Mouse (Mus musculus) spleen, adult 12 weeks (tissue): ENCODE measurements around the gene Mgat4a.

Experiments used
- DNase-seq: peaks from one replicate; pipeline ENCODE4 v3.0.0; 2022; ENCODE audit warnings: low spot score

Gene Mgat4a

DNA sequence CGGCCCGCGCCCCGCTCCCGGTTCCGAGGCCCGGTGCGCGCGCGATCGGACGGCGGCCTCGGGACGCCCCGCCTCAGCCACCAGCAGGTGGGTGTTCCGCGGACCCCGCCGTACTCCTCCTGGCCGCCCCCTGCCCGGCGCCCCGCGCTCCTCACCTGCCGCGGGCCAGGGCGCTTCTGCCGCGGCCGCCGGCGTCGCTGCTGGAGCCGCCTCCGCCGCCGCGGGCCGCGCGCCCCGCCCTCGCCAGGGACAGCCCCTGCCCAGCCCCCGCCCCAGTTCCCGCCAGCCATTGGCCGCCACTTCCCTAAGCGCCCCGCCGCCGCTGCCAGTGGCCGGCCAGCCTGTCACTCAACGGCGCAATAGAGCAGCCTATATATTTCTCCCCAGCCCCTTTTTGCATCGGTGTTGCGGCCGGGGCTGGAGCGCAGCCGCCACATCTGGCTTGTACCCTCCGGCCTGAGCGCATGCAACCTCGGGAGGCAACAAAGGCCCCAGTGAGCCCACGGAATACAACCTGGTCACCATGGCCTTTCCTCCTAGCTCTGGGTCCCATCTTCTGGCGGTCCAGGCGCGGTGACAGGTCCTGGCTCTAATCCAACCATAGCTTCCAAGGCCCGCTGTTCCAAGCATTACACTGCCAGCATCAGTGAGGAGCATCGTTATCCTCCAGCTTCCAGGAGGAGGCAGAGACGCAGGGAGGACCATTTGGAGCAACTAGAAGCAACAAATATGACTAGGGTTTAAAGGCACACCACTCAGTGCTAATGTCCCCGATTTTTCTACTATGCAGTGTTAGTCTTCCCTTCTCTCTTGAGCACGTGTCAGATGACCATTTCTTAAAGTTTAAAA, at the start of gene Mgat4a:
Gene Mgat4a (minus strand): TSS at position 207 of the 849 bp plus-strand sequence.
- peak; percentile 70 for DNase-seq

DNA sequence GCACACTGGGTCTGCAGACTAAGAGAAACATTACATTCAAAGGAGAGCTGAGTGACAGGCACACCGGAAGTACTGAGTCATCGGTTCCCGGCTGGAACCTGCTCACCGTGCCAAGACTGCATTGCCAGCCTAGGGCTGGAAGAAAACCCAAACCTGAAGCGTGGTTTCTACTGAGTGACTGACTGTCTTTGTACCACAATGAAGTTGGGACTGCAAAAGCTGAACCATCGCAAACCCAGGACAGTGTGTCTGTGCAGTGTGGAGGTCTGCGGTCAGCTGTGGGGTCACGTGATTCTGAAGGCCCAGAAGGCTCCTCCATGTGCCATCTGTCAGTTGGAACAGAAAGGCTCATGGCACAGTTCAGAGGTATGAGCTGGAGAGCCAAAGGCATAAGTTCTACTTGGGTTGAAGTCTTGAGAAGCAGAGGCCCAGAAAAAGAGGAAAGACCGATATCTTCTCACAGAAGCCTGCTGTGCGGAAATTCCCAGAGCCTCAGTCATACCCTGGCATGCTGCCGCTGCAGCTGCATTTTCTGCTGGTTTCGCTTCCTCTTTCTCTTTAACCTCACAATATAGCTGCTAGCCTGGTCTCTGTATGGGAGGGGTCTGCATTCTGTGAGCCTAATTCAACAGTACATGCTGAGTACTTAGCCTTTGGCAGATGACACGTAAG, 45.1 kb upstream of the Mgat4a start:
- peak; percentile 34 for DNase-seq

DNA sequence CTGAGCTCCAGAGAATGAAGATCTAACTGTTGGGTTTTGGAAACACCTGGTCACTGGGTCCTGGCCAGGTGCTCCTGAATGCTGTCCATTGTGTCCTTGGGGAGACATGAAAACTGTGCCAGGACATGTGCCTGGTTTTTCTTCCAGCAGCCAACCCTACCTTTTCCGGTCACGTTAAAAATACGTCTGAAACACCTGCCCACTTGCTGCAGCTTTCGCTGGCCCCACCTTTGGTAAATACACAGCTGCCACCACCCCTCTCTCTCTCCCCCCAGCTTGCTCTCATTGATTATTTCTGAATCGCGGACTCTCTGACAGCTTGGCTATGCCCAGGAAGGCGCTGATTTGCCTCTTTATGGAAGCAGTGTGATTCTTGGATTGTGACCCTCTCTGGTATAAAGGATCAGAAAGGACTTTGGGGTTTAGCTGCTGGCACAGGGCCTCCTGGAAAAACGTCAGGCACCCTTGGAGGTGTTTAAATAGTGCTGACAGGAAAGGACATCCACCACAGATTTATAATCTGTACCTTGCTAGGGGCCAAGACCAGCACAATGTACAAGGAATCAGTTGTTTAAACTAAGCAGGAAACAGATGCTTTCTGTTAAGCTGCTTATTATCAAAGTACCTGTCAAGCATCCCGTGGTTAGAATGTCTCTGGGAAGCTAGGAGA, 43.1 kb upstream of the Mgat4a start:
- no peak for DNase-seq

DNA sequence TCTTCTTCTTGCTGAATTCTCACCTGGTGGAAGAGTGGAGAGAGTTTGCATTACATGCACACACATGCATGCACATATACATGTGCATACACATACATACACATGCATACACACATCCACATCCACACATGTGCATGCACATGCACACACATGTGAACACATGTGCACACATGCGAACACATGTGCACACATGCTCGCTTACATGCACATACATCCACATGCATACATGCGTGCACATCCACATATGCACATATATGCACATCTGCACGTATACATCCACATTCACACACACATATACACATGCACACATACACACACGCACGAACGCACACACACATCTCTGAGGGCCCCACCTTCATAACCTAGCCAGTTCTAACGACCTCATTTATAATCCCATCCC, 42.4 kb upstream of the Mgat4a start:
- no peak for DNase-seq

DNA sequence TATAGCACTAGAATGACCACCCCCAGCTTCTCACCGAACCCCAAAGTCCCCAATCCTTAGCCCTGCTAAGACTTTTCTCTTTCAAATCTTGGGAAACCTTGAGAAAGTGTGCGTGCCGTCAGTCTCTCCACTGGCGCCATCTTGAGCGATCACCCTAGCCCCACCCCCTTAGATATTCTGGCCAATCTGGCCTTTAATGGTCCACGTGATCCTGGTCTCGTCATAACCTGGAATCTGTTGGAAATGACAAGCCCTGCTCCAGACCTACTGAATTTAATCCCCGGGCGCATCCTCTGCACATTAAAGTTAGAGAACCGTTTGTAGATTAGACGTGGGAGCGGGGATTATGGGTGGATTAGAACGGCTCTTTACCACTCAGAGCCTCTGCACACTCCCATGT, 38.9 kb upstream of the Mgat4a start:
- no peak for DNase-seq

DNA sequence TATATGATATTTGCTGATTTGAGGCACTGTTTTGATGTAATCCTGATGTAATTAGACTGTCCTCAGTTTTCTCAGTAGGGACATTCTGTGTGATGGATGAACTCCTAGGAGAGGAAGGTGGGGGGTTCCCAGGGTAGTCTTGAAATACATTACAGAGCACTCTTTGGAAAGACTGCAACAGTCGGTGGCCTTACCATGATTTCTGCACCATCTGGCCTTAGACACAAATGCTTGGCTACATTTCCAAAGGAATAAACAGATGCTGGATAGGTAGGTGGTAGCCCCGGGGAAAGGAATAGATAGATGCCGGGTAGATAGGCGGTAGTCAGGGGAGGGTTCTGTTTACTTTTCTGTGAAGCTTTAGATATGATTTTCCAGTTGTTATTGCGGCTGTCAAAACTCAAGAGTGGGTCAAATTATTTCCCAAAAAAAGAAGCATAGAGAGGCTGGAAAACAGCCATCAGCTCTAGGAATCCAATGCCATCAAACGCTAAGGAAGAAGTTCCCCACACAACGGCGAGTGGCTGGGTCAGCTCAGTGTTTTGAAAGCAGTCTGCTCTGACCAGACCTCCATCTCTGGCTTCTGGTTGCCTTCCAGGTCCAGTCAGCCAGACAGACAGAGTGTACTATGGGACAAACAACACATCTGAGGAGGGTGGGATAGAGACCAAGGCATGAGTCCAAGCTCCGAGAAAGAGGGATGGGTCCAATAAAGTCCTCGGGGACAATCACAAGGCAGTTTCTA, 31.9 kb upstream of the Mgat4a start:
- no peak for DNase-seq

DNA sequence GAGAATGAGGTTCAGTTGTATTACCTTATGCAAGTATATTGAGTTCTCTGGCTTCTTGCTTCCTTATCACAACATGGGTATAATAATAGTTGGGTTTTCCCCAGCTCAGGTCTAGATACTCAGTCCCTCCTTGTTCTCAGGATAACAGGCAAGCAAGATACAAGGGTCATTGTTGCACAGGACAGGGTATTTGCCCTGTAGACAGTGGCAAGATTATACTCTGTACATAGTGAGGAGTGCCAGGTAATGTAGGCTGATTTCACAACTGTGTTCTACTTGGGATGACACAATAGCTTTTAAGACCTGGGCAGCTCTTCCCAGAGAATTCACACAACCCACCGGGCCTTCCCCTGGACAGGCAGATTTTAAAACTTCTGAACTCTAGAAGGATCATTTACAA, 27.6 kb upstream of the Mgat4a start:
- no peak for DNase-seq

DNA sequence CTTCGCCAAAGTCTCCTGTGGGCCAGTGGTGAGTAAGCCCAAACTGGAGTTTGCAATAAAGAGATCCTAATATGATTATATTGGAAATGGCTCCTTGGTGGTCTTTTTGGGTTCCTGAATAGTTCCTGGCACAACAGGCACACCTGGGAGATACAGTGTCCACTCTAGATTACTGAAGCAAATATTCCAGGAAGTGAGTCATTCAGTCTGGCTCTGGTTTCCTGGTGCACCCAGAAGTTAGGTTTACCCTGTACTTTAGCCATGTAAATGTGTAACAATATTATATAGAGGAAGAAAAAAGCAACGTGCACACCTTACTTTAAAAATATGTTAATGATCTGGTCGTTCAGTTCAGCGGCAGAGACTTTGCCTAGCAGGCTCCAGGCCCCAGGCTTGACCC, 25.9 kb upstream of the Mgat4a start:
- no peak for DNase-seq

DNA sequence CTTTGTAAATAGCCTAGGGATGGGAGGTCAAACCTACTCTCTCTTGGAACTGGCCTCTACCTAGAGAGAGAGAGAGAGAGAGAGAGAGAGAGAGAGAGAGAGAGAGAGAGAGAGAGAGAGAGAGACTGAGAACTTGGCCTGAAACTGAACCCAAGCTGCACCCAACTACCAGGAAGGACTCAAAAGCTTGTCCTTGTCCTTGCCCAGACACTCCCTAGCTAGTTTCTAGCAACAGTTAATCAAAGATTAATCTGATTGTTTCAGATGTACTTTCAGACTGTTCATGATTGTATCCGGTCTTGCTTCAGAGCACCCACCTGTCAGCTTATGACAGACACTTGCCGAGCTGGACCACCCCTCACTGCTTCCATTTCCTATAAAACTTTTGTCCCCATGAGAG, 25.5 kb upstream of the Mgat4a start:
- no peak for DNase-seq

DNA sequence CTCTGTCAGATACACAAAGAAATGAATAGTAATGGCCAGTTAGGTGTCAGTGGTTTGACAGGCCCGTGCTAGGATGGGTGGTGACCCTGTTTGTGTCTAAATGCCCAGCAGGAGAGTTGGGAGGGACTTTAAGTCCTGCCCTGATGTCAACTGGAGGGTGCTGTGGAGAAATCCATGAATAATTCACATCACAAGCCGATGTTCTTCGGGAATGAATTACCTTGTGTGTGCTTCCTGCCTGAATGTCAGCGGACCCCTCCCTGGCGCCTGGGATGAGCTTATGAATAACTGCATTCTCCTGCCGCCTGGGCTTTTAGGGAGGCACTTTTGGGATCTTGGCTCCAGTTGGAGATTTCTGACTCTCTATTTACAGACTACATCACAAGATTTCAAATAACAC, 24.6 kb upstream of the Mgat4a start:
- no peak for DNase-seq

DNA sequence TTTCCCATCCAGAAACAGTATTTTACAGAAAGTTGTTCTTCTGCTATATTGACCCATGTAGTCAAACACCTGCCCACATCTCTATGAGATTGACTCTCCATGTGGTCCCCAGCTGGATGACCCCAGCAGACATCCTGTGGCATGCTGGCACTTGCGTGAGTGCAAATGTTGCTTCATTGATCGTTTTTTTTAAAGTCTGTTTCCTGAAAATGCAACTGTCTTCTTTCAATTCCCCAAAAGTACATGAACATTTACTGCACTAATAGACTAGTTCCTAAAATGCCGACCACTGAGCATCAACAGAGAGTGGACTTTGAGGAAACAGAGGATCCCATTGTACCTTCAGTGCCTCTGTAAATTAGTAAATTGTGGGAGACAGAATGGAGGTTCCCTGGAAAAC, 21.1 kb upstream of the Mgat4a start:
- DNase-seq = no peak

DNA sequence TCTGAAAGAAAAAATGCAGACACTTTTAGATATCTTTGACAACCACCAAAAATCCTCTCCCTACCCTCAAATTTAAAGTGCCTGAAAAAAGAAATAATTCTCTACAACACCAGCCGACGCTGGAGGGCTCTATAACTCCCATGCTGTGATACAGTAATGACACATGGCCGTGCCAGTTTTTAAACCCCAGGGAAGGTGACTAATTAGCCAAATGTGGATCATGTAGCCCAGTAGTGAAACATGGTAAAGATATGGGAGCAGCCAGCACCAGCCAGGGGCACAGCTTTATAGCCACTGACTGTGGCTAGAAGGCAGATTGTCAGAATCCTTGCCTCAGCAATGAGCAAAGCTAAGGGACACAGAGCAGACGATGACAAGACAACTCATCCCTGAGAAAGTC, 19.5 kb upstream of the Mgat4a start:
- no peak for DNase-seq

DNA sequence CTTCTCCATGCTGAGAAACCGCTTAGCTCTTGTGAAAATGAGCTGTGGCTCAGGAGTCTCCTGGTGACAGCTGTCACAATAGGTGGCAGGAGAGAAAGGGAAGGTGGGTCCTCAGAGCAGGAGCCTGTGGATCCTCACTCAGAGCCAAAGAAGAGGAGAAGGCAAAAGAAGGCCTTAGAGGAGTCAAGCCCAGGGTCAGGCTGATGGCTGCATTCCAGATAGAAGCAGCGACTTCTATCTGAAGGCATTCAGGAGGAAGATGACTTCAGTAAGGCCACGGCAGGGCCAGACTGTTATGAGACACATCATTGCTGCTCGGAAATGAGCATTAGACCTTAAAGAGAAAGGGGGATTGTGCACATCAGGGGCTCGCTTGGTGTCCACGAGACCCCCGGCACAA, 11.2 kb upstream of the Mgat4a start:
- DNase-seq = no peak

DNA sequence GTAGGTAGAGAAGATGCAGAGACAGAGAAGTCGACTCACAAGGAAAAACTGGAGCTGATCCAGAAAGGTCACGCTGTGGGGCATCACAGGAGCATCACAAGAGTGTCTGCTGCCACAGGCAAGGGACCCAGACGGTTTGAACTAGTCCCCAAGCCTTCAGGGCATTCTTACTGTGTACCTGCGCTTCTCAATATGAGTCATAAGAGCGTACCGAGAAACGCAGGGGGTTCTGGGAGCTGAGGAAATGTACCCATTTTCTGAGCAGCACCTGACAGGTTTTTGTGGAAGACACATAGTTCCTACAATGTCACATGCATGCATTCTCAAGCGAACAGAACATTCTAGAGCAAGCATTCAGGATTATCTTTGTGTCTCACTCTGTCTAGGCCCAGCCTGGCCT, 8.7 kb upstream of the Mgat4a start:
- DNase-seq = no peak

DNA sequence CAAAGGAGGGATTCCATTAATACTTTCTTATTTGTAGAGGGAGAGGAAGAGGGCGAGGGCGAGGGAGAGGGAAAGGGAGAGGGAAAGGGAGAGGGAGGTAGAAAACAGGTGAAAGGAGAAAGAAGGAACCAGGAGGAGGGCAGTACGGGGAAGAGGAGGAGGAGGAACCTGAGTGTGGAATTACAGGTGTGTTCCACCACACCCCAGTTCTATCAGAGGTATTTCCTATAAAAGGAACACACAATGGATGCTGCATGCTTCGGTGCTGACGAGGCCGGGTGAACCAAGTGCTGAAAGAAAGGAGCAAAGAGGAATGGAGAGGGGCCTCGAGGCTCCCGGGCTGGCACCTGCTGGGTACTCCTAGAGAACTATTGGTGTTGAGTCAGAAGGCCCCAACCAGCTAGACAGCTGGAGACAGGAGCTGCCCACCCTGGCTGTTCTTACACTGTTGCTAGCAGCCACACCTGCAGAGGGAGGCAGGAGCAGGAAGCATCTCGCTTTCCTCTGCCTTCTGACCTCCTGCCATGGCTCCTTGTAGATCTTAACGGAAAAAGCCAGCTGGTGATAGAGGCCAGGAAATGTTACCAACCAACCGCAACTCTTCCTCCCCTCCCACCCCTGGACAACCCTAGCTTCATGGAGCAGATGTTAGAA, 5.7 kb upstream of the Mgat4a start:
- DNase-seq = no peak

DNA sequence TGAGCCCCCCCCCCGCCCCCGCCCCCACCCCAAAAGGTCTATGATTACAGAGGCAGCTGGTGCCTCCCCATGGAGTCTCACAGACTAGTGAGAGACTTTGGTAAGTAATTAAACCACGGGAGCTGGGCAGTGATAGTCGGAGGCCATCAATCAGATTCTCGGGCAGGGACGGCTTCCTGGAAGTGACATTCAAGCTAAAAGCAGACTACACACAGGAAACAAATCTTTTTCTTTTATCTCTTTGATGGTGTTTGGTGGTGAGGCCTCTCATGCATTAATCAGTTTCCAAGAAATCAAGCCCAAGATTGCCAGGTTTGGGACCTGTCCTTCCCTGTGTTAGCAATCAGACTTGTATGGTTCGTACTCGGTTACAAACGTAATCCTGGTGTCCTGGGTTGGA, 3.4 kb upstream of the Mgat4a start:
- DNase-seq = no peak

DNA sequence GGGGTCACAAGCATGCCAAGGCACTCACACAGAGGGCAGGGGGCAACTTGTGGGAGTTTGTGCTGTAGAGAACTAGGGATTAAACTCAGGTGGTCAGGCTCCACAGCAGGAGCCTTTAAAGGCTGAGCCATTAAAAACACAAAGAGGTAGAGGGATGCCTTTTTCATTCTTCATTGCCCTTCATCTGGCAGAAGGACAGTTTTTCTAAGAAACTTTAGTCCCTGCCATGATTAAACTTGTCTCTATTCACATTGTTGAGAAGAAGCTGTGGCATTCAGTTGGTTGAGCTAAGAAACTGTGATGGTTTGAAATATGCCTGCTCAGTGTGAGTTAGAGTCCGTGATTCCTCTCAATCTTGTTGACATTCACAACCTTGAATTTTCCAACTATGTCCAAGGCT, 2.2 kb upstream of the Mgat4a start:
- no peak for DNase-seq

DNA sequence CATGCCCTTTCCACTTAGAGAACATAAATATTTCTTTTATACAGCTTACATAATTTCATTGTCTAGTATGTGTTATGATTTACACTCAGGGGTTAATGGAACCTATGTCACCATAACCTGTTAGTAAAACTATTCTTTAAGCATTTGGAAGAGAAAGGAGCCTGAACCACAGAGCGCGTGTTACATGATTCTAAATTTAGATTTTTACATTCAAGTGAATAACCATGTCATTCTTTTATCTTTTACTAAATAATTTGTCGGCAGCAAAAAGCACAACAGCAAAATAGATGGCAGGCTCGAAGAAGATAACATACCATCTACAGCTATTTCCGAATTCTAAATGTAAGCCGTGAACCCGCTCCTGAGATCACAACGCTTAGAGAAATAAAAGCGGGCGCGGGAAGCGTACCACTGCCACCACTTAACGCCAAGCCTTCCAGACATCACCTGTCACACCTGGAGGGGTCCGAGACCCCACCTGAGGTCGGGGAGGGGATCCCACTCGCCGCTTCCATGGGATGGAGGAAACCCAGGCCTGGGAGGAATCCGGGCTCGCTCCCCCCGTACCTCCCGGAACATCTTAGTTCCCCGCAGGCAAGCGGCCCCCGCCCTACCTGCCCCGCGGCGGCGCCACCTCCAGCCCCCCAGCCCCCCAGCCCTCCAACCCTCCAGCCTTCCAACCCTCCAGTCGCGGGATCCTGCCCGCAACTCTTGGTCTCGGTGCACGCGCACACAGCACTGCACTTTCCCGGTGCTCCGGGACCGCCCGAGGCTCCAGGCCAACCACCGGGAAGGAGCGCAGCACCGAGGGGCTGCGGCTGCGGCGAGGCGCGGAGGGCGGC, 627 bp downstream of the Mgat4a start:
- DNase-seq = no peak

DNA sequence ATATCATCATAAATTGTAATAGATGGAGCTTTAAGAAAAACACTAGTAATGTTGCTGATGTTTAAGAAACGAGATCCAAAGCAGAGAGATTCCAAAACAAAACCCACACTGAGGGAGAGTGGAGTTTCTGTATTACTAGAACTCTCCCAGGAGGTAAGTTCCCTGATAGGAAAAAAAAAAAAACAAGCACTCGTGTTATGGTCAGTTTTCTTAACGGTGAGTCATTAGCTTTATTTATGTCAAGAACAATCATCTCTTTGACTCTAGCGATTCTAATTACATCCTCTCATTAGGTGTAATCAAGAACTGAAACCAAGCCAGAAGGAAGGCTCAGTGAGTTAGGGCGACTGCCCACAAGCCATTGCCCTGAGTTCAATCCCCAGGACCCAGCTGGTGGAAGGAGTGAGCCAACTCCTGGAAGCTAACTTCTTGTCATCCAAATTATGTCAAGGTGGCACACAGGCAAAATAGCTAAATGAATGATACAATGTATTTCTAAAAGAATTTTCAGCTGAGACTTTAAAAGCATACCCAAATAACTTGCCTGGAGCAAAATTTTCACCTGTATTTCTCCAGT, 6.2 kb downstream of the Mgat4a start:
- no peak for DNase-seq

DNA sequence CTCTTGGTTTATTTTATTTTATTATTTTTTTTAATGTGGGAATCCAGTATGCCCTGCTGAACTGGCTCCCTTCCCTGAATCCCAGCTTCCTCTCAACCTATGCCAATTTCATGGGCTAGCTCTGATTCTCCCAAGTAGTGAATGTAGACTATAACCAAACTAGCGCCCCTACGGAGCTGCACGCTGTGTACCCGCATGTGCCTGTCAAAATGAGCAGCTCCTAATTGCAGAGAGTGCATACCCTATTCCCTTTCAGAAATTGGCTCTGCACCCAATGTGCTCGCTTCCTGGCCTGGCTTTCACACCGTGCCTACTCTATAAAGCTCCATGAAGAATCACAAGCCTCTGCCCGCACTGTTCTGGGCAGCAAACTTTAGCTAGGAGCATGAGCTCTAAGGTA, 7.6 kb downstream of the Mgat4a start:
- no peak for DNase-seq

DNA sequence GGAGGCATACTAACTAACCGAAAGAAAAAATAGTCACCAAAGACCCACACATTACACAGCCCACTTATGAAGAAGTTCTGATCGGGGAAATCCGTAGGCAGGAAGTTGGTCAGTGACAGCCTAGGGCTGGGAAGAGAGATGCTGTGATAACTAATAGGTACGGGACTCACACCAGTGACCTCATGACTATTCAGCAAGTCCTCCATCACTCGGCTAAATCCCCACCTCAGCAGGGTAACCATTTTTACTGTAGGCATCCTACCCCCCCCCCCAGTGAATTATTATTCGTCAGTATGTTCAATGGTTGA, 8.3 kb downstream of the Mgat4a start:
- DNase-seq = no peak
